Mouse (Mus musculus) spleen, embryonic (tissue): ENCODE data around the gene Ctc1.

Experiments used
- CTCF ChIA-PET: fragments of 350-600 bp; sonication (Branson Sonifier 250); formaldehyde crosslinking; loops from one replicate; lab custom pipeline; 2022; lab: Charles Lee

The Ctc1 gene

GRCm38 (mm10) chr11:69078805-69079438 is 63.2 kb downstream of the Ctc1 start:
- CTCF ChIA-PET, result interaction anchor here (0.6 to 1.9 kb wide), 3 partner anchors 9 to 228 kb away, joined by 3 to 8 read pairs (median 4); partner anchors contain the start of gene Vamp2

GRCm38 (mm10) chr11:69080102-69080854 is 64.6 kb downstream of the Ctc1 start:
- CTCF ChIA-PET, result interaction anchor here (1.0 to 1.9 kb wide), 2 partner anchors 8 to 12 kb away, joined by 3 to 8 read pairs; partner anchors contain the start of gene Vamp2

DNA sequence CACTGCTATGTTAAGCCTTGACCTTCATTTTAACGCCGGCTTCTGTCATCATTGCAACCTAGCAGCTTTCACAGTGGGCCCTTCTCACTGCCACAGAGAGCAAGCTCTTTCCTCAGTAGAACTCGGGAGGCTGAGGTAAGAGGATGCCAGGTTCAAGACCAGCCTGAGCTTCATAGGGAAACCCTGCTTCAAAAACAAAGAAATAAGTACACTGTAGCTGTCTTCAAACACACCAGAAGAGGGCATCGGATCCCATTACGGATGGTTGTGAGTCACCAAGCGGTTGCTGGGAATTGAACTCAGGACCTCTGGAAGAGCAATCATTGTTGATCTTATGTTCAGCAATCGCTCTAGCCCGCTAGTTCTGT is 65.1 kb downstream of the Ctc1 start:
- CTCF ChIA-PET, result interaction anchor here (0.7 kb wide), 1 partner anchor 31 kb away, joined by 6 read pairs; no protein-coding TSS in a partner anchor

DNA sequence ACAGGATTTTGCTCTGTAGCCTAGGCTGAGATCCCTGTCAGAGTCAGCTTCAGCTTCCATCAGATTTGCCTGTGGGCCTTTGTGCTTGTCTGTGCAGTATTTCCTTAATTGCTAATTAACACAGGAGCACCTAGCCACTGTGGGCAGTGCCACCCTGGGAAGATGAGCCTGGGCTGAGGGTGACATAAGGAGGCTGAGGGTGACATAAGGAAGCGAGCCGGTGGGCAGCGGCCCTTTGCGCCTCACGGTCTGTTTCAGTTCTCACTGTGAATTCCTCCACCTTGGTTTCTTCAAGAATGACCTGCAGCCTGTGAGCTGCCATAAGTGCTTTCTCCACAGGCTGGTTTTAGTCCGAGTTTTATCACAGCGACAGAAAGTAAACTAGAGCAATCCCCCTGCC is 65.9 kb downstream of the Ctc1 start:
- CTCF ChIA-PET, result interaction anchor here (0.7 kb wide), 1 partner anchor 30 kb away, joined by 6 read pairs; no protein-coding TSS in a partner anchor

- CTCF ChIA-PET, result no interaction called here
Observed at GRCm38 (mm10) chr11:69085608-69086007, 69.9 kb downstream of the Ctc1 start.
